Comparison of ENCODE assay signal across 11 mouse cellular contexts in the genomic region with DNA sequence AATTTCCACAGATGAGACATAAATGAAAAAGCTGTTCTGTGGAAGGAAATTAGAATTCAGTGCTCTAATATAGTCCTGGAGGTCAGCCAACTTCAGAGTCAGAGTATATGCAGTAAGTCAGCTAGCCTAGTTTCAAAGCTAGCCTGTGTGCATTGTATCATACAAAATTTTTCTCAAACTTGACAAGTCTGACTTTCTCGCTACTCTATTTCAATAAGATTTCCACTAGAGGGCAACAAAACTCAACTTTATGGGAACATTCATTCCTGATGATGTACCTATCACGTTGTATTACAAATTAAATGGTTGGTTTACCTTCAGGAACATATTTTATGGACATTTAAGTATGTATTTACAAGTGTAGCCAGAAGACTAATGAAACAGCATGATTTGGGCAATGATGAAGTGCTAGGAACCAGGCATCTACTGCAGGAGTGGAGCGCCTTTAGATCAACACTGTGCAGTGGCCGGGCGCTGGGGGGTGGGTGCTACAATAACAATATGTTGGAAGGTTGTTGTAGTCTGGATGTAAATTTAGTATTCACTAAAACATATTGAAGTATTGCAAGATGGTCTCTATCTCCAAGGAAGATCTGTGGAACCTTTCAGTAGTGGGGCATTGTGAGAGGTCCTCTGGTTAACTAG. TPM values are rescaled to one million over a fixed set of nuclear protein-coding genes. Genes with fewer than 3 reads are reported as not detected.
DNase-seq lines count a peak whose midpoint lies in the region; ATAC-seq and TF ChIP-seq lines count a peak whose summit lies in the region.
"Had no signal": no experiment of that assay in that cellular context is flagged by ENCODE, and none has a peak within 500 bp of the region (broad histone marks: within the 10 kb centered on the region; RNA-seq: fewer than 3 reads in every experiment).

No protein-coding gene starts in this region.

- ATAC-seq in kidney, postnatal 0 days (replicated peaks; ENCODE audit: low FRiP score, low read depth): no peak
- no peak for ATAC-seq in heart, embryonic 12.5 days (ENCODE audit: insufficient number of reproducible peaks, low FRiP score)

- peak; percentile 76 for TF ChIP-seq CTCF in kidney, postnatal 0 days (IDR thresholded peaks at IDR 0.05; ENCODE audit: low read depth)
- TF ChIP-seq CTCF in MEL (IDR thresholded peaks at IDR 0.05 in 2 of 3, conservative IDR thresholded peaks at IDR 0.05 in 1 of 3; ENCODE audit: control insufficient read depth in 1 of 3, insufficient read depth in 1 of 3, low read depth in 2 of 3, low read length in 3 of 3, poor library complexity in 1 of 3, severe bottlenecking in 1 of 3): peak in 1 of 3 experiments; percentile 63; a peak in 2 of 6 replicates

- no peak for TF ChIP-seq EP300 in MEL (IDR thresholded peaks at IDR 0.05; ENCODE audit: low read depth in 1 of 2, low read length in 2 of 2)

- H3K79me2 ChIP-seq in MEL (ENCODE audit: control insufficient read depth, insufficient read depth, low read length, poor library complexity): no peaks in the 10 kb centered on the region

- no peaks in the 10 kb centered on the region for H3K36me3 ChIP-seq in kidney, postnatal 0 days (ENCODE audit: insufficient read depth, low read length)
- H3K36me3 ChIP-seq in MEL (ENCODE audit: control insufficient read depth in 1 of 2, insufficient read depth in 2 of 2, low read length in 2 of 2): no peaks in the 10 kb centered on the region
- H3K36me3 ChIP-seq in heart, embryonic 12.5 days: no peaks in the 10 kb centered on the region
- H3K36me3 ChIP-seq: kidney, embryonic 15.5 days; limb, embryonic 15.5 days had no signal

- TF ChIP-seq POLR2A in MEL (IDR thresholded peaks at IDR 0.05; ENCODE audit: control insufficient read depth in 1 of 2, insufficient read depth in 1 of 2, low read depth in 1 of 2, low read length in 2 of 2, poor library complexity in 1 of 2): no peak

- H3K9me3 ChIP-seq in kidney, postnatal 0 days (replicated peaks; ENCODE audit: low read length): no peaks in the 10 kb centered on the region
- no peaks in the 10 kb centered on the region for H3K9me3 ChIP-seq in MEL (replicated peaks; ENCODE audit: insufficient read depth, low read length)
- no peaks in the 10 kb centered on the region for H3K9me3 ChIP-seq in heart, embryonic 12.5 days (replicated peaks)
- H3K9me3 ChIP-seq: kidney, embryonic 15.5 days; limb, embryonic 15.5 days had no signal

- H3K9ac ChIP-seq in kidney, postnatal 0 days (ENCODE audit: low read depth, low read length): no peak overlapping the region
- H3K9ac ChIP-seq in MEL (ENCODE audit: control insufficient read depth, low read depth, low read length, poor library complexity, severe bottlenecking): no peak overlapping the region
- H3K9ac ChIP-seq in heart, embryonic 12.5 days: no peak overlapping the region
- H3K9ac ChIP-seq: kidney, embryonic 15.5 days; limb, embryonic 15.5 days had no signal

- DNase-seq in kidney, postnatal 0 days (ENCODE audit: low spot score): peak; percentile 71
- no peak for DNase-seq in kidney, postnatal 10 days
- peak; percentile 34 for DNase-seq in MEL (ENCODE audit: low read depth, low spot score)
- peak; percentile 40 for DNase-seq in adipocyte (ENCODE audit: low spot score)
- peak; percentile 17 for DNase-seq in mesoderm, embryonic 11.5 days (ENCODE audit: low read depth, low spot score)
- DNase-seq in gastrocnemius, postnatal 14 days: no peak
- DNase-seq: cerebellum, adult 9-11 months; gastrocnemius, postnatal 25 days had no signal

- TF ChIP-seq RAD21 in MEL (IDR thresholded peaks at IDR 0.05; ENCODE audit: low read depth, low read length): peak; percentile 80

- no peak overlapping the region for H3K27ac ChIP-seq in kidney, postnatal 0 days
- no peak overlapping the region for H3K27ac ChIP-seq in MEL (ENCODE audit: control insufficient read depth, low read depth, low read length)
- H3K27ac ChIP-seq in heart, embryonic 12.5 days (ENCODE audit: poor library complexity, severe bottlenecking): no peak overlapping the region
- H3K27ac ChIP-seq: kidney, embryonic 15.5 days; limb, embryonic 15.5 days had no signal

- no peak overlapping the region for H3K4me2 ChIP-seq in kidney, postnatal 0 days (ENCODE audit: low read length)
- H3K4me2 ChIP-seq in heart, embryonic 12.5 days: no peak overlapping the region
- H3K4me2 ChIP-seq: kidney, embryonic 15.5 days; limb, embryonic 15.5 days had no signal

- intact Hi-C loops in gastrocnemius, postnatal 14 days (cut with DNase I; ENCODE audit: low total_unique reads): no loop called here

- no peaks in the 10 kb centered on the region for H3K4me1 ChIP-seq in kidney, postnatal 0 days (replicated peaks; ENCODE audit: insufficient read depth, low read length)
- H3K4me1 ChIP-seq in MEL (ENCODE audit: control insufficient read depth in 1 of 2, insufficient read depth in 2 of 2, low read length in 2 of 2): no peaks in the 10 kb centered on the region
- H3K4me1 ChIP-seq in heart, embryonic 12.5 days (replicated peaks): no peaks in the 10 kb centered on the region
- H3K4me1 ChIP-seq: kidney, embryonic 15.5 days; limb, embryonic 15.5 days had no signal

- H3K27me3 ChIP-seq in kidney, postnatal 0 days (ENCODE audit: insufficient read depth, low read length): no peaks in the 10 kb centered on the region
- H3K27me3 ChIP-seq in MEL (ENCODE audit: control insufficient read depth in 1 of 2, insufficient read depth in 2 of 2, low read length in 2 of 2): no peaks in the 10 kb centered on the region; a peak in 2 of 4 replicates
- no peaks in the 10 kb centered on the region for H3K27me3 ChIP-seq in heart, embryonic 12.5 days (replicated peaks)
- H3K27me3 ChIP-seq: kidney, embryonic 15.5 days; limb, embryonic 15.5 days had no signal

- H3K4me3 ChIP-seq in kidney, postnatal 0 days (replicated peaks; ENCODE audit: low read depth, low read length): no peak overlapping the region
- H3K4me3 ChIP-seq in MEL (ENCODE audit: control insufficient read depth in 1 of 2, insufficient read depth in 1 of 2, low read depth in 2 of 2, low read length in 2 of 2): no peak overlapping the region
- H3K4me3 ChIP-seq in heart, embryonic 12.5 days: no peak overlapping the region
- H3K4me3 ChIP-seq: kidney, embryonic 15.5 days; limb, embryonic 15.5 days had no signal

- WGBS in kidney, postnatal 0 days: 58% methylated on average over 5 of the region's 5 CpGs
- 66% methylated on average over 5 of the region's 5 CpGs for WGBS in heart, embryonic 12.5 days

TF ChIP-seq in MEL, 35 proteins besides CTCF, POLR2A, EP300 and RAD21:
- TF ChIP-seq MXI1 (IDR thresholded peaks at IDR 0.05; ENCODE audit: low read depth, low read length) (no peak), NRF1 (IDR thresholded peaks at IDR 0.05; ENCODE audit: insufficient read depth, low read depth, low read length, poor library complexity, severe bottlenecking) (no peak), SMC3 (IDR thresholded peaks at IDR 0.05; ENCODE audit: low read depth, low read length) (peak; percentile 63), HCFC1 (IDR thresholded peaks at IDR 0.05; ENCODE audit: low read depth, low read length) (no peak)

RNA-seq across cellular contexts. Expression of a gene that starts 21.6 kb away (rescaled TPM):
- not detected in 2 replicates for polyA plus RNA-seq in kidney, postnatal 0 days (2015; fragmentation: Nextera tagmentation; extraction: Ambion mirVana)
- total RNA-seq in MEL (2012; rRNA removed): not detected in 2 replicates
- polyA plus RNA-seq in MEL (2012; ENCODE audit: insufficient read depth in 1 of 2, insufficient read length in 2 of 2, low read depth in 1 of 2, low replicate concordance in 2 of 2, missing spikeins in 1 of 2): not detected
- total RNA-seq in gastrocnemius, postnatal 14 days (2021): not detected
- polyA plus RNA-seq in heart, embryonic 12.5 days (2016; fragmentation: Nextera tagmentation; extraction: Ambion mirVana): 0.10 TPM in 1 of 2 replicates, not detected in the other
- total RNA-seq: gastrocnemius, postnatal 25 days had no signal
- polyA plus RNA-seq: limb, embryonic 15.5 days had no signal

RNA-seq across cellular contexts. Expression of a gene that starts 56.9 kb away (rescaled TPM):
- polyA plus RNA-seq in kidney, postnatal 0 days (2015; fragmentation: Nextera tagmentation; extraction: Ambion mirVana): 0.43 and 0.50 TPM in 2 replicates
- total RNA-seq in MEL (2012; rRNA removed): not detected in 2 replicates
- not detected for polyA plus RNA-seq in MEL (2012; ENCODE audit: insufficient read depth in 1 of 2, insufficient read length in 2 of 2, low read depth in 1 of 2, low replicate concordance in 2 of 2, missing spikeins in 1 of 2)
- under 1 TPM; 0.44 to 0.88 TPM for total RNA-seq in gastrocnemius, postnatal 14 days (2021)
- polyA plus RNA-seq in heart, embryonic 12.5 days (2016; fragmentation: Nextera tagmentation; extraction: Ambion mirVana): 6.6 TPM in 2 replicates

Comparison
In these comparisons a context has a peak if more than half of its experiments do, and no peak if none do; other contexts are left out.
1. DNase-seq: peak in kidney, postnatal 0 days (single experiment), MEL (single experiment), adipocyte (single experiment) and mesoderm, embryonic 11.5 days (single experiment); none in kidney, postnatal 10 days (single experiment) and gastrocnemius, postnatal 14 days (single experiment).